Mouse (Mus musculus) cerebellum, adult 2 months (tissue): ENCODE measurements at regions not wholly inside any gene's neighbourhood (a gene's known extent, or its start where the extent isn't known, plus 50 kb on each side); places are given as distances from the start of the nearest gene placed in this dataset.

Experiments
- DNase-seq, 2 experiments: peaks; one replicate each; pipeline ENCODE4 v3.0.0; 2021
- H3K27ac ChIP-seq: fragments of 200-500 bp; 2 replicates; pipeline ENCODE4 v1.5.1; 2012; ENCODE audit warnings: low read length, control low read depth, inconsistent platforms; ENCODE audit not compliant: insufficient read depth
- H3K27me3 ChIP-seq: fragments of 200-500 bp; 2 replicates; pipeline ENCODE4 v1.6.1; 2012; ENCODE audit warnings: inconsistent platforms, mild to moderate bottlenecking, low read length, moderate library complexity; ENCODE audit not compliant: control insufficient read depth, insufficient read depth
- H3K4me1 ChIP-seq: fragments of 200-500 bp; 2 replicates; pipeline ENCODE4 v1.6.1; 2011; ENCODE audit warnings: low read length; ENCODE audit not compliant: control insufficient read depth, insufficient read depth
- H3K4me3 ChIP-seq: fragments of 200-500 bp; replicated peaks from 2 replicates; pipeline ENCODE3; 2011; ENCODE audit warnings: mild to moderate bottlenecking, low read depth, low read length, control low read depth; ENCODE audit not compliant: insufficient read depth
- CTCF ChIP-seq: fragments of 200-500 bp; IDR thresholded peaks from 2 replicates; pipeline ENCODE4 v1.5.1; 2011; ENCODE audit warnings: low read depth, mild to moderate bottlenecking, control low read depth, low read length, moderate library complexity, borderline replicate concordance; ENCODE audit not compliant: insufficient read depth
- POLR2A ChIP-seq: fragments of 200-500 bp; IDR thresholded peaks from 2 replicates; pipeline ENCODE4 v1.6.1; 2011; ENCODE audit warnings: low read length, control low read depth, borderline replicate concordance; ENCODE audit not compliant: insufficient read depth
- WGBS: fragments of 180-500 bp; shearing (Covaris S2); methylation state at CpG from one replicate; pipeline ENCODE4 v1.1.7; 2018; 5-methylcytosine and 5-hydroxymethylcytosine counted together

DNA sequence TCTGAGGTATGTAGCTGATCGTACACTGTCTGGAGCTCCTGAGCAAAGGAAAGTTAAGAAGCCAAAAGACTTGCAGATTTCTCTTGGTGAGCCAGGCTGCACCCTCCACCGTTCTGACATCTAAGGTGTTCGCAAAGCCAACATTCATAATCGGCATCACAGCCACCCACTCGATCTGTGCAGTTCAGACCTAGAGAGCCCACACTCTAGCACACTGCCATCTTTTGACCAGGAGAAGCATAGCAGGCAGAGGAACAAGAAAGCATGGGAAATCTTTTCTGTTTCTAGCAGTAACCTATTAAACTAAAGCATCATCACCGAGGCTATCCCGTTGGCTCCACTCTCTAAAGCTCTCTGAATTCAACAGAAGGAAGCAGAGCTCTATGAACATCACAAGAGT is 59.2 kb downstream of the Areg start:
- TF ChIP-seq POLR2A (no peak), CTCF (peak; percentile 54; the same call in 1 of the 2 replicates)
- Histone ChIP-seq H3K4me3 (no peak overlapping the region), H3K27ac (no peak overlapping the region), H3K27me3 (no peaks in the 10 kb centered on the region), H3K4me1 (no peaks in the 10 kb centered on the region)
- peak in 1 of 2 experiments; percentile 9 for DNase-seq
- WGBS, result 24% methylated on average over 7 of the region's 7 CpGs

DNA sequence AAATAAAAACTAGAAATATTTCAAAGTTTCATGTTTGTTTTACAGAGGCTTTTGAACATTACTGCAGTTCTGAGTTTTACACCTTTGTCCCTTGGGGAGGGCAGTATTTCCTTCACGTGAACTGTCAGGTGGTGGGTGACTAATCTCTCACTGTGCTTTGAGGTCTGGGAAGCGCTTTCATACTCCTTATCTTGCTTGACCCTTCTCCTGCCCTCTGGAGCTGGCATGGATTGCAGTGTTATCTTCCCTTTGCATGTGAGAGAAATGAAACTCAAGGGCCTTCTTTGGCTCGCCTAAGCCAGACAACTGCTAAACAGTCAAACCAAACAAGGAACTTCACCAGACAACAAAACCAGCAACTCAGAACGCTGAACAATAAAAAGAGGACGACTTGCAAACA is 61.0 kb downstream of the Areg start:
- no peak for DNase-seq
- H3K27ac ChIP-seq, result no peak overlapping the region
- no peaks in the 10 kb centered on the region for H3K4me1 ChIP-seq
- no peak for TF ChIP-seq POLR2A
- no peak for TF ChIP-seq CTCF
- no peaks in the 10 kb centered on the region for H3K27me3 ChIP-seq
- 80% methylated on average over 5 of the region's 5 CpGs for WGBS
- H3K4me3 ChIP-seq, result no peak overlapping the region

DNA sequence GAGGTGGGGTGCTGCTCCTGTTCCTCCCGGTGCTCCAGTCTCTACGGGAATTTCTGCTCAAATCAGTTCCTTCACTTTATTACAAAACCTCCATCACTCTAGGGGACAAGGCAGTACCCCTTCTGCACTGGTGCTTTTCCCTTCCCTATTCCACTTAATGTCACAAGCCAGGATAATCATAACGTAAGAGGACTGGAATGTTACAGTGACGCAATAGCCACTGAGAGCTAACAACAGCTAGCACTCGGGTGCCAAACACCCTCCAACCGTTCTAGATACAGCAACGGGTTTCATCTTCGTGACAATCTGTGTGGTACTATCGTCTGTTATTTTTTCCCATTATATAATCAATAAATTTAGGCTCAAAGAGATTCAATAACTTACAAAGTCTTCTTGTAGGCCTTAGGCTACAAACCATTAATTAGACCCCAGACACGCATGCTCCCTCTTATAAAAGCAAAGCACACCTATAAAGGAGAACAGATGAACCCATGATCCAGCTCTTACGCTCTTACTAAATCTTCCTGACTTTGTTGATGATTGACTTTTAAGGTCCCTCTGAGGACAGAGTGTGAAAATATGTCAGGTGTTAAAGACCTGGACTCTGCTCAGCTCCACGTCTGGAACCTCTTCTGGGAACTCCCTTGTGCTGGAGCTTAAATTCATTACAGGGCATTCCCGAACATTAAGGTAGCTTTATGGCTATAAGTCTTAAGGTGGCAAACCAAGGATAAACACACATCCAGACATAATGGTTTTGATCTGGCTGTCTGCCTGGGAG is 65.0 kb downstream of the Areg start:
- no peak for DNase-seq
- Histone ChIP-seq H3K27me3 (no peaks in the 10 kb centered on the region), H3K4me1 (no peaks in the 10 kb centered on the region), H3K27ac (no peak overlapping the region), H3K4me3 (no peak overlapping the region)
- TF ChIP-seq CTCF, result no peak
- no peak for TF ChIP-seq POLR2A
- WGBS, result 90% methylated on average over 13 of the region's 13 CpGs

DNA sequence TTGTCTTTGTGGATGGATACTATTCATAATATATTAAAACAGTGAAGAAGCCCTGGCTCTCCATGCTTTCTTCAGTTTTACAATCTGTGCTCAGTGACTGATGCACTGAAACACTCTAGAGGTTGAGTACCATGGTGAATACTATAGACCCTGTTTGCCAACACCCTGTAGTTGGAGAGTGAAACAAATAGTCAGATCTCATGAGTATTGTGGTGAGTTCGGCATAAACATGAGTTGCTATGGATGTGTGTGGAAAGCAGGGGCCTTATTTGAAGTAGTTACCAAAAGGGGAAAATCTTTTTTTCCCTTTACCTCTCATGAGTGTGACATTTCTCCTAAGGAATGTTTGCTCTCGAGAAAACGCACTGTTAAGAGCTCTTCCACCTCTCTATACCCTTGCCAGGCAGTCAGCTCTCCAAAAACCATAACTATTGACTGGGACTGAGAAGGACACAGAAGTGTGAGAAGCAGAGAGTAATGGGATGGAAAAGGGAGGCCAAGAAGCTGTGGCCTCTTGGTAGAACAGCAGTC is 66.0 kb downstream of the Areg start:
- no peak overlapping the region for H3K4me3 ChIP-seq
- no peak for TF ChIP-seq CTCF
- no peak for TF ChIP-seq POLR2A
- WGBS, result 90% methylated on average over 3 of the region's 3 CpGs
- DNase-seq, result no peak
- no peaks in the 10 kb centered on the region for H3K27me3 ChIP-seq
- no peaks in the 10 kb centered on the region for H3K4me1 ChIP-seq
- no peak overlapping the region for H3K27ac ChIP-seq

DNA sequence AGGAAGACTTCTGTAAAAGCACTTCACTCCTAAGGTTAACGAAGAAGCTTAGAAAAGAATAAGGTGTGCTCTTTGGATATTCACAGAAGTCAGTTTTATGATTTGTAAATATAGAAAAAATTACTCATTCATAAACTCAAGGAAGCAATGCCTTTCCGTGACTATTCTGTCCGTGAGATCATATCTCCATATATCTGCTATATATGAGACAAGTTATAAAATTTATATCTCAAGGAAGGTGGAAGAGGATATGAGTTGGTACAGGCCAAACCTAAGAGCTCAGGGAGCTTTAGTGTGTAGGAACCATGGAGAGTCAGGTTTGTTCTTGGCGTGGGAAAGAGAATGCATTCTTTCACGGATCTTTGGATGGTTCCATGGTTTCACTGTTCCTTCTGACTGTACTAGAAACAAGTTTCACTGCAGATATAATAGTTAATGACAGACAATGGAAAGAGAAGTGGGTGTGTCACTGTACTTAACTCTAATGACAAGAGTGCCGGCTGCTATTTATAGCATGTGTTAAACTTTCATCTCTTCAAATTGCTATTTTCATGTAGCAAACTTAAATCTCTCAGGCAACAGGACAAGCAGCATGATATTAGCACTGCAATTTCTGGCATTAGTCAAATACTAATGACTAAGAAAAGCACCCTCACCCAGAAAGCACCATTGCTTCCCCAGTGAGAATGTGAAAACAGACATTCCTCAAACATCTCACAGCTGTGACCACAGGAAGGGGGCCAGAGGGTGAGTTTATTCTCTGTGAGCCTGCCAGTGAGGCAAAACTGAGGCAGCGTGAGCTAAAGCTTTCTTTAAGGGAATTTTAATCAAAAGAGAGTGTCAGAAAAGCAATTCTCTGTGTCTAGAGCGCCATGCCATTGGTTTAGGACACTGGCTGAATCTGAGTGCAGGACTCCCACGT is 67.4 kb downstream of the Areg start:
- no peak for TF ChIP-seq POLR2A
- no peak for TF ChIP-seq CTCF
- DNase-seq, result no peak
- Histone ChIP-seq H3K4me1 (no peaks in the 10 kb centered on the region), H3K4me3 (no peak overlapping the region), H3K27ac (no peak overlapping the region), H3K27me3 (no peaks in the 10 kb centered on the region)
- WGBS, result 79% methylated on average over 9 of the region's 9 CpGs

DNA sequence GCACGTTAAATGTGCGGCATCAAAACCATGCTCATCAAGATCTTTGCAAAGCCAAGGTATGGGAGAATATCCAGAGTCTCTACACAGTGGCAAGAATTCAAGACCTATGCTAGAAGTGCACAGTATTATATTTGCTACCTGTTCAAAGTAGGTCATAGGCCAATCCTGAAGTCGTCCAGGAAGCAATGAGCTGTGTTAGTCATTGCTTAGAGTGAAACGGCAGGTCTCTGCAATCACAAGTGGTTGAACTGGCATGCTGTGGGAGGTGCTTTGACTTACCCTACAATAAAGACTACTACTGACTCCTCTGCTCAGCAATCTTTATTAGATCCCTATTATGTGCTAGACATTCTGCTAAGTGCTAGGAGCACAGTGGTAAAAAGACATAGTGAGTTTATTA is 80.8 kb downstream of the Areg start:
- DNase-seq, result no peak
- Histone ChIP-seq H3K4me3 (no peak overlapping the region), H3K27ac (no peak overlapping the region), H3K4me1 (no peaks in the 10 kb centered on the region), H3K27me3 (no peaks in the 10 kb centered on the region)
- TF ChIP-seq POLR2A (no peak), CTCF (no peak)
- 88% methylated on average over 4 of the region's 4 CpGs for whole genome bisulfite sequencing

DNA sequence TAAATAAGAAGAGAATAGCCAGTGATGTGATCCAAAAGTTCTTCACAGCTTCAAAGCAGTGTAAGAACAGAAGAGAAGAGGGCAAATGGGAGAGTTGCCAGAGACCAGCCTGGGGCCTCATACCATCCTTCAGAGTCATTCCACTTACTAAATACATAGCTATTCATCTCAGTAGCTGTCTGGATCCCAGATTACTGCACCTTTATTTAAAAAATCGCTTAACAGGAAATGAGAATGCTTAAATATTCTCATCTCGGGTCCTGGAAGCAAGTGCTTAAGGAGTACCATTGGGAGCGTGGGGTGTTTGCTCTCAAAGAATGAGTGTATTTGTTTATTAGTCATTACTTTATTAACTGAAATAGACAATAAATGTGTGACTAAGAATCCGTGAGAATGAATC is 102.3 kb downstream of the Areg start:
- no peak for TF ChIP-seq CTCF
- TF ChIP-seq POLR2A, result no peak
- no peak overlapping the region for H3K4me3 ChIP-seq
- H3K4me1 ChIP-seq, result no peaks in the 10 kb centered on the region
- H3K27me3 ChIP-seq, result no peaks in the 10 kb centered on the region
- 78% methylated on average over 4 of the region's 4 CpGs for WGBS
- DNase-seq, result no peak
- no peak overlapping the region for H3K27ac ChIP-seq

DNA sequence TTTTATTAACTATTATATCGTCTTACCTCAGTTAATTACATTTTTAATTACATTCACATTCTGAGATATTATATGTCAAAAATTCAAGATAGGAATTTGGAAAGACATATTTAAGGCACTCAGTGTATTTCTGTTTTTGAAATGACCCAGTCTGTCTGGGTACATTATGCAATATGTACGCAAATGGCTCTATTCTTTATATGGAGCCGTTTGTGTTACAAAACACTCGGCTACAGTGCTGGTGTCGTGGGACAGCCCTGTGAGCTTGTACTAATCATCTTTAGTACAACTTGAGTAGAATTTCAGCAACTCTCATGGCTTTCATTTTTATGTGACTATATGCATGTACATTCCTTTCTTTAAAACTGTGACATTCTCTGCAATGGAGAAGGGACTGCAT is 108.0 kb downstream of the Areg start:
- DNase-seq, result no peak
- no peak overlapping the region for H3K4me3 ChIP-seq
- no peak overlapping the region for H3K27ac ChIP-seq
- no peaks in the 10 kb centered on the region for H3K4me1 ChIP-seq
- no peaks in the 10 kb centered on the region for H3K27me3 ChIP-seq
- TF ChIP-seq POLR2A, result no peak
- TF ChIP-seq CTCF, result no peak
- WGBS, result 95% methylated on average over 5 of the region's 5 CpGs
